Mouse (Mus musculus) E14TG2a.4 (cell line): ENCODE results near the gene Rpl27.

Experiments
- CTCF ChIP-seq: conservative IDR thresholded peaks from 2 replicates; pipeline ENCODE4 v1.5.1; 2014; ENCODE audit warnings: low read length
- POU5F1 ChIP-seq: IDR thresholded peaks from 2 replicates; pipeline ENCODE4 v1.6.1; 2014; ENCODE audit warnings: low read length, borderline replicate concordance

- TF ChIP-seq CTCF (no peak), POU5F1 (no peak)
Observed at GRCm38 (mm10) chr11:101464211-101465100, 22.4 kb downstream of the Rpl27 start, which contains the start of gene Rnd2.
